Mouse (Mus musculus): ENCODE measurements at regions not wholly inside any gene's neighbourhood (a gene's known extent, or its start where the extent isn't known, plus 50 kb on each side); places are given as distances from the start of the nearest gene placed in this dataset.

- Histone ChIP-seq H3K4me1 (ENCODE audit: control insufficient read depth in 1 of 2, insufficient read depth in 2 of 2, low read length in 2 of 2) (no peaks in the 10 kb centered on the region), H3K9ac (ENCODE audit: control insufficient read depth, low read depth, low read length, poor library complexity, severe bottlenecking) (no peak overlapping the region), H3K9me3 (replicated peaks; ENCODE audit: insufficient read depth, low read length) (no peaks in the 10 kb centered on the region), H3K27ac (ENCODE audit: control insufficient read depth, low read depth, low read length) (no peak overlapping the region), H3K79me2 (ENCODE audit: control insufficient read depth, insufficient read depth, low read length, poor library complexity) (no peaks in the 10 kb centered on the region), H3K4me3 (ENCODE audit: control insufficient read depth in 1 of 2, insufficient read depth in 1 of 2, low read depth in 2 of 2, low read length in 2 of 2) (no peak overlapping the region), H3K36me3 (ENCODE audit: control insufficient read depth in 1 of 2, insufficient read depth in 2 of 2, low read length in 2 of 2) (no peaks in the 10 kb centered on the region), H3K27me3 (ENCODE audit: control insufficient read depth in 1 of 2, insufficient read depth in 2 of 2, low read length in 2 of 2) (no peaks in the 10 kb centered on the region; a peak in 1 of 4 replicates)
- TF ChIP-seq CTCF (IDR thresholded peaks at IDR 0.05 in 2 of 3, conservative IDR thresholded peaks at IDR 0.05 in 1 of 3; ENCODE audit: control insufficient read depth in 1 of 3, insufficient read depth in 1 of 3, low read depth in 2 of 3, low read length in 3 of 3, poor library complexity in 1 of 3, severe bottlenecking in 1 of 3) (no peak), CHD1 (IDR thresholded peaks at IDR 0.05; ENCODE audit: low read depth, low read length) (no peak), MAX (IDR thresholded peaks at IDR 0.05; ENCODE audit: low read length) (no peak), BHLHE40 (IDR thresholded peaks at IDR 0.05; ENCODE audit: borderline replicate concordance, low read depth, low read length) (no peak), KAT2A (conservative IDR thresholded peaks at IDR 0.05; ENCODE audit: low read depth, low read length) (no peak), TCF12 (IDR thresholded peaks at IDR 0.05; ENCODE audit: low read depth, low read length) (no peak), USF2 (IDR thresholded peaks at IDR 0.05; ENCODE audit: borderline replicate concordance in 1 of 2, insufficient read depth in 1 of 2, low read depth in 1 of 2, low read length in 2 of 2) (no peak), E2F4 (IDR thresholded peaks at IDR 0.05; ENCODE audit: borderline replicate concordance, low read depth, low read length) (no peak), SIN3A (IDR thresholded peaks at IDR 0.05; ENCODE audit: low read length) (no peak), MYC (IDR thresholded peaks at IDR 0.05; ENCODE audit: low read depth, low read length) (no peak), TBP (IDR thresholded peaks at IDR 0.05; ENCODE audit: low read depth, low read length) (no peak)
- DNase-seq (ENCODE audit: low read depth, low spot score): no peak
These were observed 363.1 kb upstream of the Fbxo33 start for GRCm38 (mm10) chr12:59582587-59582986.

- Histone ChIP-seq H3K79me2 (ENCODE audit: control insufficient read depth, insufficient read depth, low read length, poor library complexity) (no peaks in the 10 kb centered on the region), H3K9ac (ENCODE audit: control insufficient read depth, low read depth, low read length, poor library complexity, severe bottlenecking) (no peak overlapping the region), H3K36me3 (ENCODE audit: control insufficient read depth in 1 of 2, insufficient read depth in 2 of 2, low read length in 2 of 2) (no peaks in the 10 kb centered on the region), H3K4me3 (ENCODE audit: control insufficient read depth in 1 of 2, insufficient read depth in 1 of 2, low read depth in 2 of 2, low read length in 2 of 2) (no peak overlapping the region), H3K27me3 (ENCODE audit: control insufficient read depth in 1 of 2, insufficient read depth in 2 of 2, low read length in 2 of 2) (no peaks in the 10 kb centered on the region; a peak in 1 of 4 replicates), H3K27ac (ENCODE audit: control insufficient read depth, low read depth, low read length) (no peak overlapping the region), H3K9me3 (replicated peaks; ENCODE audit: insufficient read depth, low read length) (no peaks in the 10 kb centered on the region), H3K4me1 (ENCODE audit: control insufficient read depth in 1 of 2, insufficient read depth in 2 of 2, low read length in 2 of 2) (no peaks in the 10 kb centered on the region)
- DNase-seq (ENCODE audit: low read depth, low spot score): peak; percentile 12
- TF ChIP-seq MXI1 (IDR thresholded peaks at IDR 0.05; ENCODE audit: low read depth, low read length) (no peak), BHLHE40 (IDR thresholded peaks at IDR 0.05; ENCODE audit: borderline replicate concordance, low read depth, low read length) (no peak), RCOR1 (IDR thresholded peaks at IDR 0.05; ENCODE audit: low read depth, low read length) (no peak)
These were observed 360.2 kb upstream of the Fbxo33 start for GRCm38 (mm10) chr12:59579694-59580093.

GRCm38 (mm10) chr12:59563960-59564359 lies 344.4 kb upstream of the Fbxo33 start:
- Histone ChIP-seq H3K27ac (ENCODE audit: control insufficient read depth, low read depth, low read length) (no peak overlapping the region), H3K4me1 (ENCODE audit: control insufficient read depth in 1 of 2, insufficient read depth in 2 of 2, low read length in 2 of 2) (no peaks in the 10 kb centered on the region), H3K4me3 (ENCODE audit: control insufficient read depth in 1 of 2, insufficient read depth in 1 of 2, low read depth in 2 of 2, low read length in 2 of 2) (no peak overlapping the region), H3K27me3 (ENCODE audit: control insufficient read depth in 1 of 2, insufficient read depth in 2 of 2, low read length in 2 of 2) (no peaks in the 10 kb centered on the region), H3K79me2 (ENCODE audit: control insufficient read depth, insufficient read depth, low read length, poor library complexity) (no peaks in the 10 kb centered on the region), H3K9me3 (replicated peaks; ENCODE audit: insufficient read depth, low read length) (no peaks in the 10 kb centered on the region), H3K9ac (ENCODE audit: control insufficient read depth, low read depth, low read length, poor library complexity, severe bottlenecking) (no peak overlapping the region), H3K36me3 (ENCODE audit: control insufficient read depth in 1 of 2, insufficient read depth in 2 of 2, low read length in 2 of 2) (no peaks in the 10 kb centered on the region)
- no peak for DNase-seq (ENCODE audit: low read depth, low spot score)
- no peak for TF ChIP-seq ZKSCAN1 (IDR thresholded peaks at IDR 0.05; ENCODE audit: low read depth, low read length)
- no peak for TF ChIP-seq BHLHE40 (IDR thresholded peaks at IDR 0.05; ENCODE audit: borderline replicate concordance, low read depth, low read length)
- no peak for TF ChIP-seq KAT2A (conservative IDR thresholded peaks at IDR 0.05; ENCODE audit: low read depth, low read length)
- TF ChIP-seq MAZ (IDR thresholded peaks at IDR 0.05; ENCODE audit: low read depth, low read length): no peak
- no peak for TF ChIP-seq MAFK (IDR thresholded peaks at IDR 0.05; ENCODE audit: borderline replicate concordance, low read depth, low read length)
- TF ChIP-seq POLR2AphosphoS2 (IDR thresholded peaks at IDR 0.05; ENCODE audit: low read length): no peak
- no peak for TF ChIP-seq MYC (IDR thresholded peaks at IDR 0.05; ENCODE audit: low read depth, low read length)
- no peak for TF ChIP-seq SMC3 (IDR thresholded peaks at IDR 0.05; ENCODE audit: low read depth, low read length)
- no peak for TF ChIP-seq POLR2A (IDR thresholded peaks at IDR 0.05; ENCODE audit: control insufficient read depth in 1 of 2, insufficient read depth in 1 of 2, low read depth in 1 of 2, low read length in 2 of 2, poor library complexity in 1 of 2)
- no peak for TF ChIP-seq HCFC1 (IDR thresholded peaks at IDR 0.05; ENCODE audit: low read depth, low read length)
- TF ChIP-seq ETS1 (IDR thresholded peaks at IDR 0.05; ENCODE audit: low read depth, low read length): no peak
- TF ChIP-seq ZC3H11A (IDR thresholded peaks at IDR 0.05; ENCODE audit: low read depth, low read length): no peak
- no peak for TF ChIP-seq MXI1 (IDR thresholded peaks at IDR 0.05; ENCODE audit: low read depth, low read length)
- no peak for TF ChIP-seq USF2 (IDR thresholded peaks at IDR 0.05; ENCODE audit: borderline replicate concordance in 1 of 2, insufficient read depth in 1 of 2, low read depth in 1 of 2, low read length in 2 of 2)

Data from MEL (cell line).